12 mouse cellular contexts compared by ENCODE assay signal in genomic region chrX:66657365-66657764, GRCm38 (mm10). TPM values are rescaled to one million over a fixed set of nuclear protein-coding genes. Genes with fewer than 3 reads are reported as not detected.
DNase-seq lines count a peak whose midpoint lies in the region; ATAC-seq and TF ChIP-seq lines count a peak whose summit lies in the region.
"Had no signal": no experiment of that assay in that cellular context is flagged by ENCODE, and none has a peak within 500 bp of the region (broad histone marks: within the 10 kb centered on the region; RNA-seq: fewer than 3 reads in every experiment).

No protein-coding gene starts in this region.

- no peaks in the 10 kb centered on the region for H3K36me3 ChIP-seq in embryonic facial prominence, embryonic 11.5 days (replicated peaks; ENCODE audit: control insufficient read depth, insufficient read depth, low read depth, low read length)
- no peaks in the 10 kb centered on the region for H3K36me3 ChIP-seq in embryonic facial prominence, embryonic 10.5 days (replicated peaks)
- H3K36me3 ChIP-seq in kidney, postnatal 0 days (ENCODE audit: insufficient read depth, low read length): no peaks in the 10 kb centered on the region

- H3K4me1 ChIP-seq in embryonic facial prominence, embryonic 11.5 days (ENCODE audit: control insufficient read depth, insufficient read depth, low read length): no peaks in the 10 kb centered on the region
- H3K4me1 ChIP-seq in embryonic facial prominence, embryonic 10.5 days: 0 out of 2 replicates have a peak, but pooled peaks cover 3% of the 10 kb centered on the region
- H3K4me1 ChIP-seq in kidney, postnatal 0 days (replicated peaks; ENCODE audit: insufficient read depth, low read length): no peaks in the 10 kb centered on the region

- 37% methylated on average over 2 of the region's 2 CpGs for WGBS in embryonic facial prominence, embryonic 11.5 days
- WGBS in embryonic facial prominence, embryonic 10.5 days: 36% methylated on average over 2 of the region's 2 CpGs
- 40% methylated on average over 2 of the region's 2 CpGs for WGBS in kidney, postnatal 0 days

- no peak overlapping the region for H3K27ac ChIP-seq in embryonic facial prominence, embryonic 11.5 days (replicated peaks; ENCODE audit: low read depth, low read length)
- H3K27ac ChIP-seq in embryonic facial prominence, embryonic 10.5 days (replicated peaks): no peak overlapping the region
- H3K27ac ChIP-seq in kidney, postnatal 0 days: no peak overlapping the region
- H3K27ac ChIP-seq: liver, embryonic 14.5 days; macrophage had no signal

- no peak overlapping the region for H3K4me3 ChIP-seq in embryonic facial prominence, embryonic 11.5 days (ENCODE audit: low read depth, low read length)
- H3K4me3 ChIP-seq in embryonic facial prominence, embryonic 10.5 days: no peak overlapping the region
- no peak overlapping the region for H3K4me3 ChIP-seq in kidney, postnatal 0 days (replicated peaks; ENCODE audit: low read depth, low read length)

- no peaks in the 10 kb centered on the region for H3K27me3 ChIP-seq in embryonic facial prominence, embryonic 11.5 days (ENCODE audit: control insufficient read depth, insufficient read depth, low read length)
- peaks cover 16% of the 10 kb centered on the region for H3K27me3 ChIP-seq in embryonic facial prominence, embryonic 10.5 days (replicated peaks; ENCODE audit: low read depth, poor library complexity, severe bottlenecking)
- H3K27me3 ChIP-seq in kidney, postnatal 0 days (ENCODE audit: insufficient read depth, low read length): no peaks in the 10 kb centered on the region

- DNase-seq in embryonic facial prominence, embryonic 11.5 days (ENCODE audit: low spot score): peak; percentile 31
- DNase-seq in embryonic facial prominence, embryonic 10.5 days (ENCODE audit: low spot score): no peak
- peak; percentile 9 for DNase-seq in kidney, postnatal 0 days (ENCODE audit: low spot score)
- DNase-seq in kidney, adult 8-10 months: no peak
- peak; percentile 3 for DNase-seq in retina, postnatal 1 day
- no peak for DNase-seq in retina, embryonic 14.5 days (ENCODE audit: low spot score)

- no peaks in the 10 kb centered on the region for H3K9me3 ChIP-seq in embryonic facial prominence, embryonic 11.5 days (replicated peaks; ENCODE audit: control insufficient read depth, low read length)
- no peaks in the 10 kb centered on the region for H3K9me3 ChIP-seq in embryonic facial prominence, embryonic 10.5 days
- H3K9me3 ChIP-seq in kidney, postnatal 0 days (replicated peaks; ENCODE audit: low read length): no peaks in the 10 kb centered on the region

- peak; percentile 47 for TF ChIP-seq CTCF in kidney, postnatal 0 days (IDR thresholded peaks at IDR 0.05; ENCODE audit: low read depth)

- ATAC-seq in embryonic facial prominence, embryonic 11.5 days (replicated peaks; ENCODE audit: insufficient number of reproducible peaks, low FRiP score, low TSS enrichment, low read depth): no peak
- no peak for ATAC-seq in kidney, postnatal 0 days (replicated peaks; ENCODE audit: low FRiP score, low read depth)
- ATAC-seq in CD4-positive, CD25-positive, alpha-beta regulatory T cell, adult 4 months: no peak
- no peak for ATAC-seq in megakaryocyte, adult 5-6 weeks (ENCODE audit: poor library complexity, severe bottlenecking)

- H3K4me2 ChIP-seq in embryonic facial prominence, embryonic 11.5 days (ENCODE audit: low read depth, low read length): no peak overlapping the region
- H3K4me2 ChIP-seq in kidney, postnatal 0 days (ENCODE audit: low read length): no peak overlapping the region

- H3K9ac ChIP-seq in embryonic facial prominence, embryonic 11.5 days (replicated peaks; ENCODE audit: low read length): no peak overlapping the region
- H3K9ac ChIP-seq in kidney, postnatal 0 days (ENCODE audit: low read depth, low read length): no peak overlapping the region
- H3K9ac ChIP-seq: liver, embryonic 14.5 days had no signal

RNA-seq across cellular contexts. Expression of gene Slitrk2, which starts 8.2 kb away (rescaled TPM):
- polyA plus RNA-seq in embryonic facial prominence, embryonic 11.5 days (2014; fragmentation: Nextera tagmentation; extraction: Ambion mirVana): 3.3 and 3.5 TPM in 2 replicates
- 1.7 and 2.3 TPM in 2 replicates for polyA plus RNA-seq in embryonic facial prominence, embryonic 10.5 days (2016; fragmentation: Nextera tagmentation; extraction: Ambion mirVana)
- polyA plus RNA-seq in kidney, postnatal 0 days (2015; fragmentation: Nextera tagmentation; extraction: Ambion mirVana): 0.29 and 0.36 TPM in 2 replicates
- not detected for polyA plus RNA-seq in CD4-positive, CD25-positive, alpha-beta regulatory T cell, adult 4 months (2017; shearing (Covaris generic))
- total RNA-seq in megakaryocyte, adult 5-6 weeks (2015): not detected in 2 replicates
- not detected in 2 replicates for total RNA-seq in megakaryocyte, adult 5-6 weeks (2017)
- total RNA-seq: granulocyte monocyte progenitor cell, adult 5-6 weeks had no signal
- polyA plus RNA-seq: macrophage; spleen, adult 2 months had no signal

Comparison
In these comparisons a context has a peak if more than half of its experiments do, and no peak if none do; other contexts are left out.
1. DNase-seq: peak in embryonic facial prominence, embryonic 11.5 days (single experiment), kidney, postnatal 0 days (single experiment) and retina, postnatal 1 day (single experiment); none in embryonic facial prominence, embryonic 10.5 days (single experiment), kidney, adult 8-10 months (0 of 2) and retina, embryonic 14.5 days (single experiment).